Mouse (Mus musculus): Measurements from ENCODE around the gene Kcnj9.

Kcnj9 gene

DNA sequence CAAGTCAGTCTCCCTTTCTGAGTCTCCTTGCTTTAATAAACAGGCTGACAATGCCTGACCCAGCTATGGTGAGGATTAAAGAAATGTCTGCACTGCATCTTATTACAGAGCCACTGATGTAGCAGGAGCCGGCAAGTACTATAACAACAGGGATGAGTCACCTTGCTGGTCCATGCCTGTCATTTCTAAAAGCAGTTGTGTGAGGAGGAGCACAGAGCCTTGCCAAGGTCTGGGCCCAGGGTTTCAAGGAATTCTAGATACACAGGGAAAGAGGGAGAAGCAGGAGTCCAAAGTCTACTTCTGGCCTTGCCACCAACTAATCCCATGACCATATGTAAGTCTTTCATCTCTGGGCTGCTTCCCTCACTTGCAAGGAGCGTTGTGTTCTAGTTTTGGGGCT lies 36.2 kb downstream of the Kcnj9 start:
- DNase-seq (ENCODE audit: low read depth, low spot score) = no peak

GRCm38 (mm10) chr1:172289617-172289946 lies 39.5 kb downstream of the Kcnj9 start:
- DNase-seq (ENCODE audit: low read depth, low spot score) = no peak

GRCm38 (mm10) chr1:172288900-172289616 lies 40.1 kb downstream of the Kcnj9 start:
- DNase-seq (ENCODE audit: low read depth, low spot score) = no peak

GRCm38 (mm10) chr1:172286740-172287139 lies 42.4 kb downstream of the Kcnj9 start:
- DNase-seq (ENCODE audit: low read depth, low spot score) = no peak

GRCm38 (mm10) chr1:172284221-172284620 lies 44.9 kb downstream of the Kcnj9 start:
- DNase-seq (ENCODE audit: low read depth, low spot score) = no peak

DNA sequence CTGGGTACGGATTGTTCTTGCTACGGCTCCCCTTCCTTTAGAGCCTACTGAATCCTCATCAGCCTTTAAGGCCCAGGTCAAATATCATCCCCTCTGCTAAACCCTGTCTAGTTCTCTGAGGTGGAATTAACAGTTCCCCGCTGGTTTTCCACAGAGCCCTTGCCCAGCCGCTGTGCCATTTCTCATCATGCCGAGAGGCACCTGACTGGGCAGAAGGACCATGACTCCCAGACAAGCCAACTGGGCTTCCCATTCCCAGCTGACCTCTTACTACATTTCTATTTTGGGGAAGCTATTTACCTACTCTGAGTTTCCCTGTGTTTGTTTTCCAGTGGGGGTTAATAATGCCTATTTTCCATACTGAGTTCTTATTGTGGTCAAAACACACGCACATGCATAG lies 46.0 kb downstream of the Kcnj9 start:
- DNase-seq (ENCODE audit: low read depth, low spot score) = no peak

GRCm38 (mm10) chr1:172281522-172282254 lies 47.4 kb downstream of the Kcnj9 start:
- no peak for DNase-seq (ENCODE audit: low read depth, low spot score)

- DNase-seq (ENCODE audit: low read depth, low spot score) = no peak
Observed at GRCm38 (mm10) chr1:172279768-172280509, 49.2 kb downstream of the Kcnj9 start.

DNA sequence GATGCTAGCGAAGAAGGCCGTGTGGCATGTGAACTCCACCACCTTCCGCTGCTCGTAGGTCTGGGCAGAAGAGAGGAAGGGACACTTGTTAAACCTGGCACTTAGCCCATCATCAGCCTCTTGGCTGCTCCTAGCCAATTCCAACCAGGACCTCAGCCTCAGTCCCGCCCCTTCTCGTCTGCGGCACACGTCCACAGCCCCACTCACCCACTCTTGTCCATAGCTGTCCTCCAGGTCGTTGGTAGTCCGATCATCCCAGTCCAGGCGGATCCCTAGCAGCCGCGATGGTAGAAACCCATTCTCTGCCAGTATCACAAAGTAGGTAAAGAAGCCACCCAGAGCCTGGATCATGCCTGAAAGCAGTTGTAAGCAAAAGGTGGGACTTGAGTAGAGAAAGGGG lies 50.8 kb downstream of the Kcnj9 start:
- DNase-seq (ENCODE audit: low read depth, low spot score) = no peak

GRCm38 (mm10) chr1:172277172-172277571 lies 51.9 kb downstream of the Kcnj9 start:
- DNase-seq (ENCODE audit: low read depth, low spot score) = no peak

DNA sequence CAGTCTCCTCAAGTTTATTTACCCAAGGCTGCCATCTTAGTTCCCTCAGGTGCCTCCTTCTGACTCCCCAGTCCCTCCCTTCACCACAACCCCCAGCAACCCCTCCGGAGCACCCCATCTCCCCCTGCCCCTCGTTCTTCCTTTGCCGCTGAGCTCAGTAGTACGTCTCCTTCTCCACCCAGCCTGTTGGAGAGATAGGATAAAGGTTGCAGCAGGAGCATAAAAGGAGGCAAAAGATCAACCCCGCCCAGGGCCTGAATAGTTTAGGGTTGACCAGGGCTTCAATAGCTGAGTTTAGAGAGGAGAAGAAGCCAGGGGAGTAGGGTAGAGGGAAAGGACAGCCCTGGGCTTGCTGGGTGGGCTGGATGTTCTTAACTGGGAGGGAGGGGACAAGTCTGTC lies 54.6 kb downstream of the Kcnj9 start:
- no peak for DNase-seq (ENCODE audit: low read depth, low spot score)

GRCm38 (mm10) chr1:172274116-172274515 lies 55.0 kb downstream of the Kcnj9 start:
- no peak for DNase-seq (ENCODE audit: low read depth, low spot score)

DNA sequence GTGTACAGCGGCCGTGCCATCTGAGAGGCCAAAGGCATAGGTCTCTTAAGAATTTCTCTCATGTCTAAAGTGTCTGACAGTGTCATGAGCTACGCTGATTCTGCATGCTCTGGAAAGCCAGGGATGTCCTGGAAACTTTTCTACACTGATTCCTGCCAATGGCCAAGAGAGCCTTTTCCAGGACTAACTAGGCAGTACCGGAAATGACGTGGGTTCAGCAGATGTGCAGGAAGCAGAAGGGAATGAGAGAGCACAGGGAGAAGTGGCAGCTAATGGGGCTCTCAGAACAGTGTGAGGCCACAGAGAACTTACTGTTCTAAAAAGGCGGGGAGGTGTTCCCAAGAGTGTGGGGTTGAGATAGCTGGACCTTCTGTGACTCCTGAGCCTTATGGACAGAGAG lies 55.7 kb downstream of the Kcnj9 start:
- DNase-seq (ENCODE audit: low read depth, low spot score) = no peak

DNA sequence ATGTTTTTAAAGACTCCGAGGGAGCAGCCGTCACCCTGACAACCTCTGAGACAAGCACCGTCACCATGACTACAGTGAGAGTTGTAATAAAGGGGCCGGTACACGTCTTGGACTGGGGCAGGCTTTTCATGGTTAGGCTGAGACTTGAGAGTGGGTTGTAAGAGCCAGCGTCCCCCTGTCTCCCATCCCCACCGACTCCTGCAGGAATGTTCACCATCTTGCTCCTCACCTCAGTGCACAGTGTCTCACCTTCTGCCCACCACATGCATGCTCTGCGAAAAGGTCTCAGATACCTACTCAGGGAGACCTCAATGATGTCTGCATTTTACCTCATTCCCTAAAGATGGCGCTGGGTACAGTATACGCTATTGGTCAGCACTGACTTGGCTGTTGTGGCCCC lies 57.4 kb downstream of the Kcnj9 start:
- DNase-seq (ENCODE audit: low read depth, low spot score) = no peak

GRCm38 (mm10) chr1:172271208-172271607 lies 57.9 kb downstream of the Kcnj9 start:
- no peak for DNase-seq (ENCODE audit: low read depth, low spot score)

All from brain, embryonic 18.5 days (tissue).